Mouse (Mus musculus): ENCODE data around the gene Ctsq.
"Not testable (repeated sequence)": the region's sequence is repeated elsewhere in the genome, so short reads cannot be mapped to it uniquely, and the experiment has no call there.

Gene Ctsq

DNA sequence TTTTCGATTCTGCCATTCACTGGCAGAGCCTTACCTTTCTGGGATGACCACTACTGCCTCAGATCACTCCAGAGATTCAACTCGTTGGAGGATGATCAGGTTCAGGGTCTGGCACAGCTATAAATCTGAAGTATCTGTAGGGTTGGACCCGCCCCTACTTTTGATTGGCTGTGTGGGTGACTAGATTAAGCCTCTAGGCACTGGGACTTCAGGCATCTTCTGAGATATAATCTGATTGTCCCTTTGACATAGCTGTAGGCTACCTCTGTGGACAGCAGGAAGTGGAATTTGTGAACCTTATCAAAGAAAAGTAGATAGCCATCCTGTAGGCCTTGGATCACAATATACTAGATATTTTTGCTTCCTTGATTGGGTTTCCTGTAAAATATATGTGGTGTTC lies at the start of gene Ctsq:
Ctsq (minus strand) TSS at position 101 of the 400 bp plus-strand sequence.
- DNase-seq (ENCODE audit: extremely low spot score, low spot score) = no peak

DNA sequence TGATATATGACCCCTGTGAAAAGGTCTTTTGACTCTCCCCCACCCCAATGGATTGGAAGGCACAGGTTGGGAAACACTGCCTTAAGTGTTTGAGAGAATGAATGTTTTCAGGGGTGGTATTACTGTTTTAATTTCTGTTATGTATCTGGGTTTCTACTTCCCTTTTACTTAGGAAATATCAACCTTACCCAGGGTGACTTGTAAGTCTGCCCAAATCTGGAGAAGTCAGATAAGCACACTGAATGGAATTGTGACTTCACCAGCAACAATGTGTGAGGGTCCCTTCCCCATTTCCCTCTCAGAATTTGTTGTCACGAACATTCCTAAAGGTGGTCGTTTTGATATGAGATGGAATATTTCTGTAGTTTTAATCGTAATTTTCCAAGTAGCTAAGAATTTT lies 17.6 kb downstream of the Ctsq start:
- no peak for DNase-seq (ENCODE audit: extremely low spot score, low spot score)

DNA sequence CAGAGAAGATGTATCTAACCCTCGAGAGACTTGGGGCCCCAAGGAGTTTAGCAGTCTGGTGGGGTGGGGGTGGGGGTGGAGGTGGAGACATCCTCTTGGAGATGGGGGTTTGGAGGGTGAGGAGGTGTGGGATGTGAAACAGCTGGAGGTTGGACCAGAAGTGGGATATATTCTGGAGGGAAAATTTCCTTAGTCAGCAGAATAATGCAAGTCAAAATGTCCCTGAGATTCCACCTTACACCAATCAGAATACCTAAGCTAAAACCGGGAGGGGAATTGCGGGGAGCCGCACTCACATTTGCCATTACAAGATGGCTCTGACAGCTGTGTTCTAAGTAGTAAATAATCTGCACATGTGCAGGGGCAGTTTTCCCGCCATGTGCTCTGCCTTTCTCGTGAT lies 18.6 kb downstream of the Ctsq start:
- no peak for DNase-seq (ENCODE audit: extremely low spot score, low spot score)

DNA sequence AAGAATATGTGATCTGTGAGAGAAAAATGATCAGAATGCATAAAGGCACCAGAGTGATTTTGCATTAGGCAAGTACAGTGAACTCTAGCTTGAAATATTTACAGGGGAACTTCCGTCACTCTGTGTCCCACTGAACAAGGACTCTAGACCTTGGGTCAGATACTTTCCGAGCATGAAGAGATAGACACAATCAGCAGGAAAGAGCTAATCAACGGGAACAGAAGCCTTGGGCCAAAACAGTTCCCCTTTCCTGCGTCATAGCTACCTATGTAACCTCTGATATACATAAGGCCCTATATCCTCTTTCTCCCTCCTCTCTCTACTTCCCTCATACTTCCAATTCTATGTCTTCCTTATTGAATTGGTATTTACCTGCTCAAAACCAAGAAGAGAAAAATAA lies 30.3 kb downstream of the Ctsq start:
- DNase-seq (ENCODE audit: extremely low spot score, low spot score) = no peak

DNA sequence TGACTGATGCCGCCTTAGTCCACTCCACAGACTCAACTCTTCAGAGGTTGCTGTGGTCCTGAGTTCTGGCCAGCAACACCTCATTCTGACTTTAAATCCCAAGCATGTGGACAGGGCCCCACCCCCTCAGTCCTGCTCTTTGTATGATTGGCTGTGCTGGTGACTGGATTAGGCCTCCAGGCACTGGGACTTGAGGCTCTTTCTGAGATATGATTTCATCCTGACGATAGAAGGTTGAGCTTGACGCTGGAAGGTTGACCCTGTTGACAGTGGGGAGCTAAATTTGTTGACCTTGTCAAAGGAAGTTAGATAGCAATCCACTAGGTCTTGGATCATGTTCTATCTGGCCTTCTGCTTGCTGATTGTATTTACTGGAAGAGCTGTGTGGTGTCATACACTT lies 34.6 kb downstream of the Ctsq start, which contains the start of gene Ctsj:
Ctsj (minus strand) TSS at position 101 of the 400 bp plus-strand sequence.
- DNase-seq (ENCODE audit: extremely low spot score, low spot score) = no peak

DNA sequence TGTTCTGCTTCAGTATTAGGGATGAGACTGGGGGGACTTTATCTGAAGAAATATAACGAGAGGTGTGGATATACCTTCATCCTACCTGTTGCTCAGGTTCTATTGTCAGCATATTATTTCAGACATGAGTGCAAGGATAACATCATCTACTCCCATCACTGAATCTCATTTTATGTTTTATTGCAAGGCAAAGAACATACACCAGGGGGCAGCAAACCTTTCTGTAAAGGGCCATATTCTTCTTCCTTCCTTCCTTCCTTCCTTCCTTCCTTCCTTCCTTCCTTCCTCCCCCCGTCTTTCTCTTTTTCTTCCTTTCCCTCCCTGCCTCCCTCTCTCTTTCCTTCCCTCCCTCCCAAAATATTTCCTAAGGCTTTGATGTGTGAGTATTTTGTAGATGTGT lies 42.8 kb downstream of the Ctsq start:
- DNase-seq (ENCODE audit: extremely low spot score, low spot score) = no peak

DNA sequence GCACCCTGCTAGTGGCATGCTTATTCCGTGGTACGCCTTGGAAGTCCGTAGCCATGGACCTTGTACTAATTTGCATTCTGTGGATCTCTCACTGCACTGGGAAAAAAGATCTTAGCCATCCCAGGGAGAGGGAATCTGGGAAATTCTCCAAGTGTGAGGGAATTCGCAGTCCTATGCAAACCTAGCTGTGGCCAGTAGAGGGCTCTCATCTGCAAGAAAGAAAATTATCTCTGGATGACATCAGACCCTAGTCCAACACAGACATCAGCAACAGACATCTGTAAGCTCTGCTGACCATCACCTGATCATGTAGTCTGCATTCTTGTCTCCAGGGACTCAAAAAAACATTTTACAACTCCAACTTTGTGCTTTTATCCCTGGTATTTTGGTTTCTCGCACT lies 53.5 kb downstream of the Ctsq start:
- not testable (repeated sequence) for DNase-seq (ENCODE audit: extremely low spot score, low spot score)

All from neural tube, embryonic 10.5 days (tissue).